Mouse (Mus musculus): ENCODE data around the gene Pnpla1. TPM values are rescaled to one million over a fixed set of nuclear protein-coding genes. Genes with fewer than 3 reads are reported as not detected.

Gene Pnpla1
- polyA plus RNA-seq, 1 experiment from 2014 or later, result 0.50 TPM

- no peak overlapping the region for H3K4me2 ChIP-seq
- ATAC-seq (ENCODE audit: insufficient read depth, low FRiP score, low read depth), result no peak
- 97% methylated on average over 5 of the region's 5 CpGs for WGBS
Measured at GRCm38 (mm10) chr17:28850511-28850910, 7.7 kb upstream of the Pnpla1 start.

GRCm38 (mm10) chr17:28854377-28854776, 3.8 kb upstream of the Pnpla1 start:
- Histone ChIP-seq H3K4me2 (no peak overlapping the region), H3K9me3 (no peaks in the 10 kb centered on the region), H3K27ac (no peak overlapping the region), H3K4me1 (no peaks in the 10 kb centered on the region), H3K36me3 (no peaks in the 10 kb centered on the region), H3K4me3 (replicated peaks) (no peak overlapping the region), H3K27me3 (replicated peaks) (no peaks in the 10 kb centered on the region), H3K9ac (no peak overlapping the region)
- 81% methylated on average over 7 of the region's 7 CpGs for WGBS
- ATAC-seq (ENCODE audit: insufficient read depth, low FRiP score, low read depth), result no peak

More at GRCm38 (mm10) chr17:28850511-28850910, 7.7 kb upstream of the Pnpla1 start:
- Histone ChIP-seq H3K27ac (no peak overlapping the region), H3K27me3 (replicated peaks) (no peaks in the 10 kb centered on the region), H3K4me3 (replicated peaks) (no peak overlapping the region), H3K9ac (no peak overlapping the region), H3K4me1 (peaks cover 4% of the 10 kb centered on the region; the same call in 1 of the 2 replicates), H3K36me3 (no peaks in the 10 kb centered on the region), H3K9me3 (no peaks in the 10 kb centered on the region)

- WGBS, result 65% methylated on average over 9 of the region's 9 CpGs
- Histone ChIP-seq H3K36me3 (no peaks in the 10 kb centered on the region), H3K9me3 (no peaks in the 10 kb centered on the region), H3K27ac (no peak overlapping the region), H3K4me2 (no peak overlapping the region), H3K9ac (no peak overlapping the region), H3K4me3 (replicated peaks) (no peak overlapping the region), H3K4me1 (no peaks in the 10 kb centered on the region), H3K27me3 (replicated peaks) (no peaks in the 10 kb centered on the region)
- no peak for ATAC-seq (ENCODE audit: insufficient read depth, low FRiP score, low read depth)
Measured at GRCm38 (mm10) chr17:28855166-28855885, 2.9 kb upstream of the Pnpla1 start.

GRCm38 (mm10) chr17:28856030-28856429, 2.2 kb upstream of the Pnpla1 start:
- H3K27me3 ChIP-seq (replicated peaks), result no peaks in the 10 kb centered on the region
- H3K9me3 ChIP-seq, result no peaks in the 10 kb centered on the region
- 66% methylated on average over 3 of the region's 3 CpGs for WGBS
- H3K9ac ChIP-seq, result no peak overlapping the region
- H3K36me3 ChIP-seq, result no peaks in the 10 kb centered on the region
- no peaks in the 10 kb centered on the region for H3K4me1 ChIP-seq
- no peak overlapping the region for H3K27ac ChIP-seq
- H3K4me2 ChIP-seq, result no peak overlapping the region
- no peak overlapping the region for H3K4me3 ChIP-seq (replicated peaks)
- ATAC-seq (ENCODE audit: insufficient read depth, low FRiP score, low read depth), result no peak

- Histone ChIP-seq H3K4me1 (no peaks in the 10 kb centered on the region), H3K9me3 (no peaks in the 10 kb centered on the region), H3K9ac (no peak overlapping the region), H3K27me3 (replicated peaks) (no peaks in the 10 kb centered on the region), H3K36me3 (no peaks in the 10 kb centered on the region), H3K27ac (no peak overlapping the region), H3K4me2 (no peak overlapping the region), H3K4me3 (replicated peaks) (no peak overlapping the region)
- no peak for ATAC-seq (ENCODE audit: insufficient read depth, low FRiP score, low read depth)
- WGBS, result 64% methylated on average over 7 of the region's 7 CpGs
Measured at GRCm38 (mm10) chr17:28863926-28864325, 5.7 kb downstream of the Pnpla1 start.

GRCm38 (mm10) chr17:28864464-28864863, 6.3 kb downstream of the Pnpla1 start:
- Histone ChIP-seq H3K9me3 (no peaks in the 10 kb centered on the region), H3K9ac (no peak overlapping the region), H3K4me1 (no peaks in the 10 kb centered on the region), H3K4me3 (replicated peaks) (no peak overlapping the region), H3K27me3 (replicated peaks) (no peaks in the 10 kb centered on the region), H3K4me2 (no peak overlapping the region), H3K36me3 (no peaks in the 10 kb centered on the region), H3K27ac (no peak overlapping the region)
- no peak for ATAC-seq (ENCODE audit: insufficient read depth, low FRiP score, low read depth)
- WGBS, result 67% methylated on average over 6 of the region's 6 CpGs

GRCm38 (mm10) chr17:28866921-28867320, 8.7 kb downstream of the Pnpla1 start:
- H3K4me1 ChIP-seq, result no peaks in the 10 kb centered on the region
- no peak overlapping the region for H3K4me3 ChIP-seq (replicated peaks)
- H3K9ac ChIP-seq, result no peak overlapping the region
- H3K9me3 ChIP-seq, result no peaks in the 10 kb centered on the region
- no peaks in the 10 kb centered on the region for H3K36me3 ChIP-seq
- no peak overlapping the region for H3K4me2 ChIP-seq
- ATAC-seq (ENCODE audit: insufficient read depth, low FRiP score, low read depth), result no peak
- H3K27me3 ChIP-seq (replicated peaks), result no peaks in the 10 kb centered on the region
- no peak overlapping the region for H3K27ac ChIP-seq

GRCm38 (mm10) chr17:28867381-28867780, 9.2 kb downstream of the Pnpla1 start:
- 79% methylated on average over 4 of the region's 4 CpGs for WGBS
- Histone ChIP-seq H3K27ac (no peak overlapping the region), H3K36me3 (no peaks in the 10 kb centered on the region), H3K4me2 (no peak overlapping the region), H3K4me3 (replicated peaks) (no peak overlapping the region), H3K9ac (no peak overlapping the region), H3K9me3 (no peaks in the 10 kb centered on the region), H3K27me3 (replicated peaks) (no peaks in the 10 kb centered on the region), H3K4me1 (no peaks in the 10 kb centered on the region)
- ATAC-seq (ENCODE audit: insufficient read depth, low FRiP score, low read depth), result no peak

GRCm38 (mm10) chr17:28869412-28870110, 11.3 kb downstream of the Pnpla1 start:
- Histone ChIP-seq H3K4me2 (no peak overlapping the region), H3K9me3 (no peaks in the 10 kb centered on the region), H3K27me3 (replicated peaks) (no peaks in the 10 kb centered on the region), H3K4me3 (replicated peaks) (no peak overlapping the region), H3K4me1 (no peaks in the 10 kb centered on the region), H3K27ac (no peak overlapping the region), H3K36me3 (no peaks in the 10 kb centered on the region), H3K9ac (no peak overlapping the region)
- ATAC-seq (ENCODE audit: insufficient read depth, low FRiP score, low read depth), result no peak
- WGBS, result 55% methylated on average over 9 of the region's 9 CpGs

GRCm38 (mm10) chr17:28870435-28870834, 12.2 kb downstream of the Pnpla1 start:
- no peak for ATAC-seq (ENCODE audit: insufficient read depth, low FRiP score, low read depth)
- H3K27ac ChIP-seq, result no peak overlapping the region
- H3K27me3 ChIP-seq (replicated peaks), result no peaks in the 10 kb centered on the region
- no peaks in the 10 kb centered on the region for H3K9me3 ChIP-seq
- no peak overlapping the region for H3K4me2 ChIP-seq
- no peaks in the 10 kb centered on the region for H3K36me3 ChIP-seq
- H3K4me3 ChIP-seq (replicated peaks), result no peak overlapping the region
- H3K4me1 ChIP-seq, result peaks cover 6% of the 10 kb centered on the region; the same call in 1 of the 2 replicates
- 73% methylated on average over 5 of the region's 5 CpGs for WGBS
- no peak overlapping the region for H3K9ac ChIP-seq

- Histone ChIP-seq H3K4me1 (peaks cover 9% of the 10 kb centered on the region; the same call in 1 of the 2 replicates), H3K9me3 (no peaks in the 10 kb centered on the region), H3K9ac (no peak overlapping the region), H3K4me3 (replicated peaks) (no peak overlapping the region), H3K27ac (no peak overlapping the region), H3K36me3 (no peaks in the 10 kb centered on the region), H3K4me2 (no peak overlapping the region), H3K27me3 (replicated peaks) (no peaks in the 10 kb centered on the region; the same call in 1 of the 2 replicates)
- no peak for ATAC-seq (ENCODE audit: insufficient read depth, low FRiP score, low read depth)
- 71% methylated on average over 11 of the region's 11 CpGs for whole genome bisulfite sequencing
Measured at GRCm38 (mm10) chr17:28871831-28872230, 13.6 kb downstream of the Pnpla1 start.

- Histone ChIP-seq H3K4me2 (no peak overlapping the region), H3K27me3 (replicated peaks) (no peaks in the 10 kb centered on the region; the same call in 1 of the 2 replicates), H3K36me3 (no peaks in the 10 kb centered on the region), H3K9ac (no peak overlapping the region), H3K4me3 (replicated peaks) (no peak overlapping the region), H3K4me1 (peaks cover 9% of the 10 kb centered on the region; the same call in 1 of the 2 replicates), H3K9me3 (no peaks in the 10 kb centered on the region), H3K27ac (no peak overlapping the region)
- WGBS, result 88% methylated on average over 7 of the region's 7 CpGs
- ATAC-seq (ENCODE audit: insufficient read depth, low FRiP score, low read depth), result no peak
Measured at GRCm38 (mm10) chr17:28872322-28872721, 14.1 kb downstream of the Pnpla1 start.

Measured in stomach, embryonic 15.5 days (tissue).